Comparison of ENCODE assay signal across 29 mouse cellular contexts in the genomic region with DNA sequence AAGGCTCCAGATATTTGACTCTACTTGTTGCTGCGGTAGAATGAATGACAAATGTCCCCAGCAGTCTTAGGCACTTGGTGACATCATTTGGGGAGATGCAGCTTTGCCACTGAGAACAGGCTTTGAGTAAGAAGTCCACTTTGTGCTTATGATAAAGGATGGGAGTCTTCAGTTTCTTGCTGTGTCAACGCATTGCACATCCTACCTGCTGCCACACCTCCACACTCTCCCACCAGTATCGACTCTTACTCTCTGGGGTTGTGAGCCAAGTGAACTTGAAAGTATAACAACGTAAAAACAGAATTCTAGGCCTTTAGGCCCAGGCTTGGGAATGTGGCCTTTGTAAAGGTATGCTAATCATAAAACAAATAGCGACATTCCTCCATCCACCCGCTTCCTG. TPM values are rescaled to one million over a fixed set of nuclear protein-coding genes. Genes with fewer than 3 reads are reported as not detected.
DNase-seq lines count a peak whose midpoint lies in the region; TF ChIP-seq lines count a peak whose summit lies in the region.
"Had no signal": no experiment of that assay in that cellular context is flagged by ENCODE, and none has a peak within 500 bp of the region (broad histone marks: within the 10 kb centered on the region; RNA-seq: fewer than 3 reads in every experiment).

No protein-coding gene starts in this region.

- no peak overlapping the region for H3K4me3 ChIP-seq in ES-E14 (ENCODE audit: insufficient read depth in 1 of 2, low read depth in 1 of 2, low read length in 2 of 2, poor library complexity in 1 of 2, severe bottlenecking in 1 of 2)
- H3K4me3 ChIP-seq: embryonic facial prominence, embryonic 13.5 days; embryonic facial prominence, embryonic 15.5 days; erythroblast, embryonic 14.5 days; forebrain, embryonic 10.5 days; forebrain, embryonic 12.5 days; forebrain, embryonic 15.5 days had no signal

- no peak overlapping the region for H3K9ac ChIP-seq in ES-E14 (ENCODE audit: insufficient read depth, low read depth, low read length, poor library complexity, severe bottlenecking)
- H3K9ac ChIP-seq: embryonic facial prominence, embryonic 13.5 days; embryonic facial prominence, embryonic 15.5 days; forebrain, embryonic 12.5 days; forebrain, embryonic 15.5 days; forebrain, postnatal 0 days had no signal

- H3K27ac ChIP-seq in ES-E14 (ENCODE audit: insufficient read depth, low read depth, low read length, poor library complexity, severe bottlenecking), result peak overlapping the region; percentile 20; the same call in 1 of the 2 replicates
- H3K27ac ChIP-seq: embryonic facial prominence, embryonic 13.5 days; embryonic facial prominence, embryonic 15.5 days; forebrain, embryonic 10.5 days; forebrain, embryonic 12.5 days; forebrain, embryonic 15.5 days had no signal

- no peaks in the 10 kb centered on the region for H3K9me3 ChIP-seq in ES-E14 (ENCODE audit: control insufficient read depth, insufficient read depth, low read depth, low read length)
- H3K9me3 ChIP-seq: embryonic facial prominence, embryonic 13.5 days; embryonic facial prominence, embryonic 15.5 days; forebrain, embryonic 12.5 days; forebrain, embryonic 15.5 days had no signal

- in situ Hi-C loops in ES-E14 (cut with MboI; ENCODE audit: low sequenced_read_pairs in 2 of 2, unreplicated experiment in 2 of 2), result no loop called here

- H3K4me1 ChIP-seq in ES-E14 (ENCODE audit: control insufficient read depth in 2 of 2, insufficient read depth in 2 of 2, low read length in 2 of 2, poor library complexity in 1 of 2), result peaks cover 0 to 8% of the 10 kb centered on the region in 2 experiments; a peak in 3 of 4 replicates
- H3K4me1 ChIP-seq: embryonic facial prominence, embryonic 13.5 days; embryonic facial prominence, embryonic 15.5 days; forebrain, embryonic 10.5 days; forebrain, embryonic 12.5 days; forebrain, embryonic 15.5 days had no signal

- DNase-seq in kidney, adult 11 months, result peak; percentile 29
- DNase-seq in kidney, adult 18-20 months, result no peak
- DNase-seq in ES-E14 (ENCODE audit: low read depth, low spot score) (peak; percentile 34), ZHBTc4 (ENCODE audit: low read depth, low spot score) (peak; percentile 85)
- no peak for DNase-seq in thymus, postnatal 4 days
- DNase-seq in left cerebral cortex, adult 18-20 months (ENCODE audit: low spot score in 2 of 2), result no peak
- DNase-seq in layer of hippocampus, adult 8-10 months (ENCODE audit: low spot score in 2 of 2), result no peak
- DNase-seq: adrenal gland, adult 2 months; adrenal gland, postnatal 10 days; adrenal gland, postnatal 25 days; B cell, adult 2 months; cerebellum, adult 11 months; cerebellum, adult 18-20 months; cerebellum, adult 8-10 months; cerebellum, adult 9-11 months; cerebellum, postnatal 14 days; cerebellum, postnatal 36 days; embryo, embryonic 11 days; forebrain, postnatal 0 days had no signal

- H3K36me3 ChIP-seq in ES-E14 (ENCODE audit: control insufficient read depth, insufficient read depth, low read length, poor library complexity, severe bottlenecking), result no peaks in the 10 kb centered on the region; the same call in 1 of the 2 replicates
- H3K36me3 ChIP-seq: embryonic facial prominence, embryonic 13.5 days; embryonic facial prominence, embryonic 15.5 days; forebrain, embryonic 10.5 days; forebrain, embryonic 12.5 days; forebrain, embryonic 15.5 days had no signal

TF ChIP-seq in ES-E14, 5 proteins besides CTCF, POLR2A, EP300 and RAD21:
- TF ChIP-seq ZNF384 (IDR thresholded peaks at IDR 0.05; ENCODE audit: low read depth, low read length), result no peak
- no peak for TF ChIP-seq MAFK (IDR thresholded peaks at IDR 0.05; ENCODE audit: insufficient read depth, low read depth, low read length)
- TF ChIP-seq CHD2 (IDR thresholded peaks at IDR 0.05; ENCODE audit: low read depth, low read length), result no peak
- TF ChIP-seq ZC3H11A (IDR thresholded peaks at IDR 0.05; ENCODE audit: borderline replicate concordance, low read depth, low read length), result no peak

RNA-seq across cellular contexts. Expression of a gene that starts 30.9 kb away (rescaled TPM):
- total RNA-seq in ES-E14 (2012; rRNA removed), result not detected in 2 replicates
- under 1 TPM in 1 of 2 experiments, not detected in 1; 0.51 TPM for total RNA-seq in left cerebral cortex, adult 18-20 months (2021)
- not detected for total RNA-seq in layer of hippocampus, adult 8-10 months (2022)
- total RNA-seq: adrenal gland, adult 2 months; adrenal gland, postnatal 25 days; adrenal gland, postnatal 4 days; CH12.LX; common myeloid progenitor, adult 5-6 weeks; forebrain, postnatal 0 days; MEL had no signal

RNA-seq across cellular contexts. Expression of a gene that starts 41.6 kb away (rescaled TPM):
- total RNA-seq in ES-E14 (2012; rRNA removed), result 23.8 and 30.9 TPM in 2 replicates
- total RNA-seq in left cerebral cortex, adult 18-20 months (2021), result 10 to 100 TPM; 90.4 to 92.7 TPM
- total RNA-seq in layer of hippocampus, adult 8-10 months (2022), result 10 to 100 TPM; 72.9 to 89.1 (median 76.9) TPM

Comparison
In these comparisons a context has a peak if more than half of its experiments do, and no peak if none do; other contexts are left out.
1. DNase-seq: peak in kidney, adult 11 months (single experiment), ES-E14 (single experiment) and ZHBTc4 (single experiment); none in kidney, adult 18-20 months (single experiment), thymus, postnatal 4 days (single experiment), left cerebral cortex, adult 18-20 months (0 of 2) and layer of hippocampus, adult 8-10 months (0 of 2).